24 mouse cellular contexts compared by ENCODE assay signal in genomic region chr12:86688917-86689316, GRCm38 (mm10). TPM values are rescaled to one million over a fixed set of nuclear protein-coding genes. Genes with fewer than 3 reads are reported as not detected.
"Had no signal": no experiment of that assay in that cellular context is flagged by ENCODE, and none has a peak within 500 bp of the region (broad histone marks: within the 10 kb centered on the region; RNA-seq: fewer than 3 reads in every experiment).

No protein-coding gene starts in this region.

- H3K4me3 ChIP-seq: limb, embryonic 12.5 days; liver, embryonic 13.5 days; midbrain, embryonic 15.5 days; neural tube, embryonic 12.5 days; stomach, embryonic 15.5 days had no signal

- DNase-seq: kidney, adult 8-10 months; kidney, postnatal 25 days; layer of hippocampus, adult 9-11 months; layer of hippocampus, postnatal 36 days; liver; liver, embryonic 13.5 days; liver, postnatal 0 days; lung, postnatal 14 days; right cerebral cortex, postnatal 14 days; thymus, adult 18-20 months; thymus, postnatal 14 days had no signal

- H3K9me3 ChIP-seq: liver, embryonic 13.5 days; megakaryocyte, embryonic 14.5 days; midbrain, embryonic 15.5 days; neural tube, embryonic 12.5 days; stomach, embryonic 15.5 days had no signal

- H3K27me3 ChIP-seq: limb, embryonic 12.5 days; liver, embryonic 13.5 days; megakaryocyte, embryonic 14.5 days; midbrain, embryonic 15.5 days; neural tube, embryonic 12.5 days; stomach, embryonic 15.5 days had no signal

- H3K27ac ChIP-seq: limb, embryonic 12.5 days; liver, embryonic 13.5 days; macrophage; midbrain, embryonic 15.5 days; neural tube, embryonic 12.5 days; stomach, embryonic 15.5 days had no signal

- H3K4me2 ChIP-seq: limb, embryonic 12.5 days; liver, embryonic 13.5 days; midbrain, embryonic 11.5 days; midbrain, embryonic 15.5 days; neural tube, embryonic 12.5 days; stomach, embryonic 15.5 days had no signal

- H3K4me1 ChIP-seq: limb, embryonic 12.5 days had no signal

- H3K36me3 ChIP-seq: liver, embryonic 13.5 days; stomach, embryonic 15.5 days had no signal

- H3K9ac ChIP-seq: limb, embryonic 12.5 days; liver, embryonic 13.5 days; liver, postnatal 0 days; midbrain, embryonic 15.5 days; neural tube, embryonic 12.5 days; stomach, embryonic 15.5 days had no signal

- ATAC-seq: liver, postnatal 0 days; midbrain, embryonic 15.5 days had no signal

RNA-seq across cellular contexts. Expression of gene Vash1, which starts 10.4 kb away (rescaled TPM):
- total RNA-seq: monocyte, adult 5-6 weeks; neutrophil, adult 5-6 weeks had no signal
- polyA plus RNA-seq: macrophage had no signal

RNA-seq across cellular contexts. Expression of gene Lrrc74a, which starts 45.3 kb away (rescaled TPM):
- total RNA-seq: layer of hippocampus, postnatal 36 days; left cerebral cortex, adult 8-10 months; left cerebral cortex, postnatal 25 days; monocyte, adult 5-6 weeks; neutrophil, adult 5-6 weeks had no signal
- polyA plus RNA-seq: kidney, embryonic 16.5 days; limb, embryonic 12.5 days; liver, embryonic 13.5 days; liver, postnatal 0 days; macrophage; midbrain, embryonic 11.5 days; midbrain, embryonic 15.5 days; neural tube, embryonic 12.5 days; spleen, adult 2 months; stomach, embryonic 15.5 days had no signal
